Mouse (Mus musculus) megakaryocyte, adult 5-6 weeks (primary cell): ENCODE results near the gene Rbpjl. TPM values are rescaled to one million over a fixed set of nuclear protein-coding genes. Genes with fewer than 3 reads are reported as not detected.

Experiments used
- ATAC-seq: 2 replicates; pipeline ENCODE4 v1.8.0; 2016; ENCODE audit warnings: mild to moderate bottlenecking, inconsistent platforms; ENCODE audit not compliant: poor library complexity, severe bottlenecking
- total RNA-seq, 2 experiments: library from RNA; stranded (forward) in 1 of 2; stranded (reverse) in 1 of 2; fragments of 153-499, 151-499 nt in 1 of 2; fragments of 221-1000, 200-1000 nt in 1 of 2; gene quantifications; 2 replicates each; pipeline versions ENCODE4 v1.2.3 to v1.2.4; 2015 to 2017

The Rbpjl gene
- not detected in 2 replicates for total RNA-seq (2015)
- not detected in 2 replicates for total RNA-seq (2017)

DNA sequence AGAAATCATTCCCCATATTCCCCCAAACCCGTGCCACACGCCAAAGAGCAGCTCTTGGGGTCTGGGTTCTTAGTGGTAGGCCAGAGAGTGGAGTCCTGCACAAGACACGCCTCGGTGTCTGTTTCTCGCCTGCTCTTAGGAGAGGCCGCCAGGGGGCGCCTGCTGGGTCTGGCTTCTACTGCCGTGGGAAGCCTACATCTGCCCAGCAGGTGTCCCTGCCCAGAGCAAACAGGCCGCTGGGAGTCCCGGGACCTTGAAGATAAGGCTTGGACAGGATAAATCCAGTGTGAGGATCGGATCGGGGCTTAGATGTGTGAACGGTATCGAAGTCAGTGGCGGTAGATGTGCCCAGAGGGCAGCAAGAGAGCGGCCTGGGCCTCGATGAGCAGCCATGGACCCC lies at the start of gene Rbpjl:
Gene Rbpjl (plus strand): TSS at position 236 of the 400 bp plus-strand sequence.
- peak; percentile 91 for ATAC-seq

DNA sequence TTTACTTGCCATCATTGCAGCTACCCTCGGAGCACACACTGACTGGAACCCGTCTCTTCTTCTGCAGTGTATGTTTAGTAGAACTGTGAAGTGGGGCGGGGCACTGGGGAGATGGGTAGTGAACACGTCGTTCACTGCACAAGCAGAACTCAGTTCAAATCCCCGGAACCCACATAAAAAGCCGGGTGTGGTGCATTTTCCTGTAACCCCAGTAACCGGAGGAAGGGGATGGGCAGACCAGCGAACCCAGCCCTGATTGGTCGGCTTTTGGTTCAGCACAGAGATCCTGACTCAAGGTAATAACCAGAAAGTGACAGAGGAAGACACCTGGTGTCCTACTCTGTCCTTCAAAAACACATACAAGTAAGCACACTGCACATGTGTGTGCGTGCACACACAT lies 49.6 kb upstream of the Rbpjl start:
- ATAC-seq: no peak

DNA sequence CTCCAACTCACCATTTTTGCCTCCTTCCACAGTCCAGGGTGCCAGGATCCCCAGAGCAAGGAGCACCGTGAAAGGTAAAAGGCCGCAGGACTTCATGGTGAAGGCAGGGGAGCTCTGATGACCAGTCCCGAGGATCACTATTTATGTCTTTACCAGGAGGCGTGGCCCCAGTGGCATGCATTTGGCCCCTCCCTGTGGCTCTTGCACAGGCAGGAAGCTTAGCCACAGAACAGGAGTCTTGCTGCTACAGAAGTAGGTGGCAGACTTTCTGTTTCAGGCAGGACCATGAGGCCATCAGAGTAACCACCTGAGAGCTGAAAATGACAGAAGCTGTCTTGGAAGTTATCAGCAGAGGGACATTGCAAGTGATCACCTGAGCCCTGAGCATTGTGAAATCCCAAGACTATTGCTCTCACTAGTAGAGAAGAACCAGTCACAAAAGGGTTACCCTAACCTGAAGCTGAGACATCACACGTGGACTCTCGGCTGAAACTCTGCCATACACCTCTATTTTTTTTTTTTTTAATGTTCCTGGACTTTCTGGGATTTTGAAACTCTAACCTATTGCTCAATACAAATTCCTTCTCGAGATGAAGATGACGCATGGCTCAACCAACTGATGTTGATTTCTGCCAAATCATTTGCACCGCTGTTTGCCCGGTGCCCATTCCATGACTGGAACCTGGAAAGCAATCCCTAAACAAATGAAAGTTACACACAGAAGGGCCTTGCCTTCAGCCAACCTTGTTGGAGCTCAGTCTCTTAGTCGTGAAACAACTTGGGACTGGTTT lies 46.6 kb upstream of the Rbpjl start:
- peak; percentile 86 for ATAC-seq

DNA sequence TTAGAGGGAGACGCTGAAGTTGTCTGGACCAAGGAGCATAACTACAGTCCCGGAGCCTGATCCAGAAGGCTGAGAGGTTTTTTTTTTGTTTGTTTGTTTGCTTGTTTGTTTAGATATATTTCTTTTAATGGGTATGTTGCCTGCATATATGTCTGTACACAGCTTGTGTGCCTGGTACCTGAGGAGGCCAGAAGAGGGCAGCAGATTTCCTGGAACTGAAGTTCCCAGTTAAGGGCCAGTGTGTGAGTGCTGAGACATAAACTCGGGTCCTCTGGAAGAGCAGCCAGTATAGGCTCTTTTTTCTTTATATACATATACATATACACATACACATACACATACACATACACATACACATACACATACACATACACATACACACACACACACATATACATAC lies 44.6 kb upstream of the Rbpjl start:
- ATAC-seq: no peak

DNA sequence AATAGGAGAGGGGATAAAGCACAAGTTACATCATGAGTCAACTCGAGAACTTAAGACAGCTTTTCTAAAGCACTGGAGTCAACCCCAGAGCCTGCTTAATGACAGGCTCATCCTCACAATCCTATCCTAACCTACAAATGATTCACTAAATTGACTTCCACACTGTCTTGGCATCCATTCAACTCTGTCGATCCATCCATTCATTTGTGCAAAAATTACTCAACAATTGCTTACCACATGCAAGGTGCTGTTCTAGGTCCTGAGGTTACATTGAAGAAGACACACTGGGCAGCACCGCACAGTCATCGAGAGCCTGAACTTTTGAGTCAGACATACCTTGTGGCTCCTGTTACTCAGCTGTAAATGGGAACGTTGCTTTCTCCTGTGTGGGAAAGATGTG lies 43.9 kb upstream of the Rbpjl start:
- ATAC-seq: no peak

DNA sequence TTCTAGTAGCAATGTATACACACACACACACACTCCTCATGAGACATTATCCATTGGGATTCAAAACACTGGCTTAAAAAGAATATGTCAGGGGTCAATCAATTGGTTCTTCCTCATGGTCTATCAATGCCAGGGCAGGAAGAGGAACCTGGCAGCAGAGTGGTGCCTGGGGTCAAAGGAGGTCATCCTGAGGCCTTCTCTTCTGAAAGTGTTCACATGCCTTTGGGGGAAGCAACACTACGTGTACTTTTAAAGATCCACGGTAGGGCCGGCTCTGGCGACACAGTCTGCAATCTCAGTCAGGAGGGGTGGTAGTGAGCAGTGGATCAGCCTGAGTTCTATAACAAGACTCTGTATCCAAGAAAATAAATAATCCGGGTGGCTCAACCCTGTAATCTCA lies 43.3 kb upstream of the Rbpjl start:
- ATAC-seq: peak; percentile 53

DNA sequence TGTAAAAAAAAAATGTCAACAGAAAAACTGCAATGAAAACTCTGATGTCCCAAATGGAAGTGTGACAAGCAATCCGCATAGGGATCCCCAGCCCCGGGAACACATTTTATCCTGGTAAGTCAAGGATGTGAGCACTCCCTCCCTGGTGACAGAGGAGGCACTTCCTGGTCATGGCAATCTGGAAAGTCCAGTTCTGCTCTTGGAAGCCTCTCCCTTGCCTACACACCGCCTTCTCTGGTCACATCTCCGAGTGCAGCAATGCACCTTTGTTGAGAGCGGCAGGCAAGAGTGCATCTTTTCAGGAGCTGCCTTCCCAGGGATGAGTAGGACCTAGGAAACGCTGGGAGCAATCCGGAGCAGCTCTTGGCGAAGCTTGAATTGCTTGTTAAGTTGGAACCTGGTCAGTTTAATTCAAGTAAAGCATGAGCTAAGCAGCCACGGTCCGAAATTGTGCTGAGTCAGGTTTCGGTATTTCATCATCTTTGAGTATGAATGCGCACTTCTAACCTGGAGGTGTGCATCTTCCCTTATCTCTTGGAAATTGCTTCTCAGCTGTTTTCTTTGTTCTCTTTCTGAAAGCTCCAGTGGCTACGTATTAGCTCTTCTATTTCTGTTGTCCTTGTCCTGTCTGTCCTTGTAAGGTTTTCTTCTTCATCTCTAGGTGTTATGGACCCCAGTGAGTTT lies 41.8 kb upstream of the Rbpjl start:
- peak; percentile 38; the same call in 1 of the 2 replicates for ATAC-seq

DNA sequence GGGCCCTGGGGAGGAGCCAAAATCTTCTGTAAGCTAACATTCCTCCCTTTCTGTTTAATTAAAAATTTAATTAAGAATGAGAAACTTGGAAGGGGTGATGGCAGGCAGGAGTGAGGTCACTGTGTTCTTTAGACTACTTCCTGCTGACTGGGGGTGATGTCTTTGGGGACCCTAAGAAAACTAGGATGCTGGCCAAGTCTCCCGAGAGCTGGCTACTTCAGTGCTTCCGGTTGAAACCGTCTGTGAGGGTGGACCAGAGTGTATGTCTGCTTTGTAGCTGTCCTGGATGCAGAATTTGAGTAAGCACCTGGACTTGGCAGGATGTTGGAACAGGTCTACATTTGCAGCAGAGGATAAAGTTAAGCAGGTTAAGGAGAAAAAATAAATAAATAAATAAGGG lies 36.0 kb upstream of the Rbpjl start:
- ATAC-seq: no peak

DNA sequence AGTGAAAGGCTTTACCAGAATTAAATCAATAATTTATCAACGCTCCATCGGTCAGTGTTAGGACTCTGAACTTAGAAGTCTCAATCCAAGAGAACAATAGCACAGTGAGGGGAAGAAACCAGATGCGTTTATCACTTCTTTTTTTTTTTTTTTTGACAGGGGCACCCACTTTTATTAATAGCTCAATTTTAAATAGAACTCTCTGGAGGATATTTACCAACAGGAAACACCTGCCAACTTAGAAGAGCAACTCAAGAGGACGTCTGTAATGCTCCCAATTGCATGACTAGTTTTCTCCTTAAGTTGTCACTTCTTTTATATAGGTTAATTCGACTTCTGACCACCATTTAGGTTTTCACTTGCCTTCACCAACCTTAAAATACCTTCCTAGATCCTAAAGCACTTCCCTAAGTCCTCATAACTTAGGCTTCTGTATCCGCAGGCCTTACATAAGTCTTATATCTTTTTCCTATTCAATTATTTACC lies 34.3 kb upstream of the Rbpjl start:
- ATAC-seq: no peak

DNA sequence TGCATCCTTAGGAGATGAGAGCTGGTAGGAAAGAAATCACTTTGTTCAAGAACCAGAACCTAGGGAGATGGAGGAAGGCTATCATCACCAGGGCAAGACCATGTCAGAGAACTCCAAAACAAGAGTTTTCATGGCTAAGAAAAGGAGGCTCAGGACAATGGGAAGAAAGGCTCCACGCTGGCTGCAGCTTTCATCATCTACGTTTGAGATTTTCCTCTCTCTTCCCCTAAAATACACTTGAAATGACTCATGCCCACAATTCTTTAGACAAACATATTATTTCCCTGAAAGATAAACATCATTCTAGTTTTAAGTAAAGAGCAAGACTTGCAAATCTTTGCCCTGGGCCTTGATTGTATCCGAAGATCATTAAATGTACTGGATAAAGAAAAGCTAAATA lies 31.6 kb upstream of the Rbpjl start:
- no peak for ATAC-seq

DNA sequence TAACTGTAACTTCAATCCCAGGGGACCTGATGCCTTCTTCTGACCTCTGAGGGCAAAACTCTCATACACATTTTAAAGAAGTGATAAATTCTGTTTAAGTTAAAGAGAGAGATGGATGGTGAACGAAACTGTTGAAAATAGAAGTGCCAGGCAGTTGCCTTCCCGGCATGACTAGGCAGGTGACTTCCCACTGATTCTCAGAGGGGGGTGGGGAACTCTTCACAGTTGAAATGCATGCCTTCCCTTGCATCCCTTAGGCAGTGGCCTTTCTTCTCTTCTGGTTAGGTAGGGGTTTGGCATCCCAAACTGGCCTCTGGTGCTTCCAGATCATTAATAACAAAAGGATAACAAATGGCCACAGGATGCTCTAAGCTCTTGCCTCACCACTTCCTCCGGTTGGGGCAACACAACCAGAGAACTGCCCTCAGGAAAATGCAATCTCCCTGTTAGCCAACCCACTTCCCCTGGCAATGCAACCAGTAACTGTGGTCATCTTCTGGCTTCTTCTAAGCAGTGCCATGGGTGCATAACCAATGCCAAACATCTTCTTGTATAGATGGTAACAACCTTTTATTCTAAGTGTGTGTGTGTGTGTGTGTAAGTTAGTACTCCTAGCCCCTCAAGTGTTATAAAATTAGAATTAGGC lies 30.4 kb upstream of the Rbpjl start:
- ATAC-seq: peak; percentile 90

DNA sequence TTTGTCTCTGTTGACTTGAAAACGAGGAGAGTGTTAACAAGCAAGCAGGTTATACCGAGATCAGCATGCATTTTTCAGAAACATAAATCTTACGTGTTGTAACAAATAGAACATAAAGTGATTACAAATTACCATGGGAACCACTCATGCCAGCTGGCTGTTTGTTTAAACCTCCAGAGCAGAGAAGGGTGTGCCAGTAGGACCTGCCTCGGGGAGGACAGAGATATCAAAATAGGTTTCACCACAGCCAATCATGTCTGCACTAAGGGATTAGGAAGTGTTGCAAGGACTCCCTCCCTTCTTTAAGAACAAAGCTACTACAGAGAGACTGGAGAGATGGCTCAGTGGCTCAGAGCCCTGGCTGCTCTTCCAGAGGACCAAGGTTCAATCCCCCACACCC lies 29.8 kb upstream of the Rbpjl start:
- peak; percentile 72 for ATAC-seq

DNA sequence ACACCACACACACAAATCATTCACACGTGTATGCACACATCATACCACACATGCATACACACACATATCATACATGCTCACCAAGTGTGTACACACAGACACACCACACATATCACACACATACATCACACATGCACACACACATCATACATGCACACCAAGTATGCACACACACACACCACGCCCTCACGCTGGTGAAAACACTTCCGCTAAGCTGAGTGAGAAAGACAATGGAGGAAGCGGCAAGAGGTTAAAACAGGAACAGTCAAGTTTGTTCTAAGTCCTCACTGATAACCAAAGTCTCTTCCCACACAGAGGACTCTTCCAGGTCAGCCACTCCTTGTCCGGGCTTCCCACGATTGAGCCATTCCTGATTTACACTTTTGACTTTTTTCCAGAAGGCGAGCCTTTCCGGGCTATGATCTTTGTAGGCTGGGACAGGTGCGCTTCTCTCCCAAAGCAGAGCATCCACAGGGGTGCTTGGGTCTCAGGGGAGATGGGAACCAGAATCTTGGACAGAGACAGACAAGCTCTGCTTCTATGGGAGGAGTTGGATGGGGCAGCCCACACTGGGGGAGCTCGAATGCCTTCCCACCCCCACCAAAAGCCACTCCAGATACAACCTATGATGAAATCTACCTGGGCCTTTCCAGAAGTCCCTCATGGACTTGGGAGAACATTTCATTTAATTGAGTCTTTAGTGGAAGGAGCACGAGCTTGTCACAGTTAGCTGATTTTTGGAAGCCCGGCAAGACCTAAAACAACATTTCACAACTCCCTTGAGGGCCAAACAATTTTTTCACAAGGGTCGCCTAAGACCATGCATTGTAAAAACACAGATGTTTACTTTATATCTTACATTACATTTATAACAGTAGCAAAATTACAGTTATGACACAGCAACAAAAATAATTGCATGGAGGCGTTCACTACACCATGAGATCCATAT lies 25.2 kb upstream of the Rbpjl start:
- peak; percentile 69 for ATAC-seq

DNA sequence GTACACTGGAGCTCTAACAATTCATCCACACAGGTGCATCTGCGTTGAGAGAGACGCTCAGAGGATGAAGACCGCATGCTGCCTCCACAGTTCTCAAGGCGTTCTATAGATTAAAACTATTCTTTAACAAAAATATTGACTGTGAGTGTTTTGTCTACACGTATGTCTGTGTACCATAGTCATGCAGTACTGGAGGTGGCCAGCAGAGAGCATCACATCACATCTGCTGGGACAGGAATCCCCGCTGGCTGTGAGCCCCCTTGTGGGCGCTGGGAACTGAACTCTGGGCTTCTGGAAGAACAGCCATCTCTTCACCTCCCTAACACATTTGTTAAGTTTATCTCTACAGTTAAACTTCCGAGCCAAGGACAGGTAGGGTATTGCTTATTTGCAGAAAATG lies 21.2 kb upstream of the Rbpjl start:
- ATAC-seq: no peak

DNA sequence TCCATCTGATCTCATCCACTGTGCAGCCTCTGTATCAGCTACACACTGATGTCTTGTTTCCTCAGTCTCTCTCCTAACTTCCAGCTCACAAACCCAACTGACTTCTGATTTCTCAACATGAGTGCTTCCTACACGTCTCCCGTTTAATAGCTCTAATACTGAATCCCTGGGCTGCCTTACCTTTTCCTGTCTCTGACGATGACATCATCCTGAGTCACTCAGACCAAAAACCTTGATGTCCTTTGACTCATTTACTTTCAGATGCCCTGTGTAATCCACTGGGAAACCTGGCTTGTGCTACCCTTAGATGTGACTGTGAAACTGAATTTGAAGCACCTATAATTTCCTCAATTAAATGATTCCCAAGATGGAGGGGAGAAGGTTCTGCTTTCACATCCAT lies 20.0 kb upstream of the Rbpjl start:
- no peak for ATAC-seq

DNA sequence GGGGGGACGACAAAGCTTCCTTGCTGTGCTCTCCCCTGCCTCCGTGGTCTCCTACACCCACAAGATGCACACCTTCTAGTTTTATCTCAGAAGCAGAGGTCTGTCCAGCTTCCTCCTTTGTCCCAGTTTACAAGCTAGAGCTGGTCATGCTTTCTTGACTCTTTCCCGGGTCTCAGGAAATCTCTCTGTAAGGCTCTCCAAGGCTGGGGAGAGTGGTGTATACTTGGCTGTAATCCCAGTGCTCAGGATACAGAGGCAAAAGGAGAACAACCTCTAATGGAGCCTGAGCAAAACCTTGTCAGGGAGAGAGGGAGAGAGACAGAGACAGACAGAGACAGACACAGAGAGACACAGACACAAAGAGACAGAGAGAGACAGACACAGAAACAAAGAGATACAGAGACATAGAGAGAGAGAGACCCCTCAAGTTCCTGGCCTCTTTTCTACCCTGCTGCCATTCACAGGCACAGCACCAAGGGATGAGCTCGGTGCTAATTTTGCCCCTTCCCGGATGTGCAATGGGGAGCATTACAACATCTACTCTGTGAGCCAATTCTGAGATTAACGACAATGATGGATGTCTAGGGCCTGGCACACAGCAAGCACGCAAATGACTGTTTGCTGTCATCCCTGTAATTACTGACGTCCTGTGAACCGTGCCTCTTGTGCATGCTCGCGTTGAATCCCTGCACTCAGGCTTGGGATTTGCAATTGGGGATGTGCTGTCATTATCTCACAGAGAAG lies 19.1 kb upstream of the Rbpjl start:
- ATAC-seq: peak; percentile 50

DNA sequence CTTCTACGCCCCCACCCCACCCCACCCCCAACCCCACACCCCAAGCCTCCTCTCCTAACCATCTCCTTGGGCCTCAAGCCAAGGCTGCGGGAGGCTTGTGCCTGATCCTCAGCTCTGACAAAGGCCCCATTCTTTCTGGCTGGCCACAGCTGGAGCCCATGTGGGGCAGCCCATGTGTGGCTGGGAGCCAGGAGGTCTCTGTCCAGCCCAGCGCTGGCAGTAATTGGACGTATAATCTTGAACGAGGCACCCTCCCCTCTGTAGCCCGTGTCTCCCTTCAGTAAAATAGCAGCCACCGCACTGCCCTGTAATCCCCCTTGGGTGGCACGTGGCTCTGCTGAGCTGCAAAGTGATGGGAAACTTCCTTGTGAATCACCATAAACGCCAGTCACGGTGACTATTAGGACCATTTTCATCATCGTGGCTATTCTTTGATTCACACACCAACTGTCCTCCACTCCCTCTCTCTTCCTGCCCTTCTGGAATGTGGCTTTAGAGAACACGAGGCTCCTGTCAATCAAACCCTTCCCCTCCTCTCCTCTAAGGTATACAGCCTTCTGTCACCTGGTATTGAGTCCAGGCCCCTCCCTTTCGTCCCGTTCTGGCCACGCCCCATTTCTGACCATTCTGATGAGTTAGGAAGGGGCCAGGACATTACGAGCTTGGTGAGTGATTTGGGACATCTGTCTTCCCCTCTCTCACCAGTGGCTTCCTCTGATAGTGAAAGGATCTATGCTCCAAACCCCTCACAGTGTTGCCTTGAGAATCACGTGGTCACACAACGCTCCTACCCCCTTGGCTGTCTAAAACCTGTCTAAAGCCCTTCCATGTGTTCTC lies 16.8 kb upstream of the Rbpjl start:
- peak; percentile 24 for ATAC-seq

DNA sequence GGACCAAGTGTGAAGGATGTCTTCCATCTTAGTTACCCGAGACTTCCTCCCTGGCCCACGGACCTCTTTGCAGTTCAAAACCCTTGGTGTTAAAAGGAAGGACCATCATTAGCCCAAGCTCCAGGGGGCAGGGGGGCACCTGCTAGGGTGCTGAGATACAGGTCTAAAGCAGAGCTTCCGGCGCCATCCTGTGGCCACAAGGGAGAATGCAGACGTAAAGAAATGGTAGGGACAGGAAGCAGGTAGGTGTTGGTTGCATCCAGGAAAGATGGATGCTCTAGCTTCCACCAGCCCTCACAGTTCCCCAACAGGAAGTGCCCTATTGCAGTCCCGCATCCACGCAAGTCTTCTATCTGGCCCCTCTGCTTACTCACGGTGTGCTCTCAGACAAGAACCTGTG lies 16.0 kb upstream of the Rbpjl start:
- ATAC-seq: peak; percentile 72

DNA sequence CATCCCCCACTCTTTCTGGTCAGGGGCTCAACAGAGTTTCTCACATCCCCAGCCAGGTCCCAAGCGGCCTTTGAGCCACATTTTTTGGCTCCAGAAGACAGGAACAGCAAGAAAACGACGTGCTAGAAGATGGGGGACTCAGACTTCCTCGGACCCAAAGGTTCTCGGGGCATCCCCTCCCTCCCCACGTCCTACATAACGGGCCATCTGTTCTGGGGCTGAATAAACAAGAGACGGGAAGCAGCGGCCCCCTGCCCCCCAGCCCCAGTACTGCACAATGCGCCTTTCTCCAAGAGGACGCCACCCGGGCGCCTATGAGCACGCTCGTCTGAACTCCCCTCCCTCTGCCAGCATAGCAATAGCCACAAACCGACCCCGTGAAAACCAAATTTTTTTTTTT lies 13.9 kb upstream of the Rbpjl start, which contains the start of gene Slpi:
Gene Slpi (minus strand): TSS at position 76 of the 400 bp plus-strand sequence.
- no peak for ATAC-seq
